18 mouse cellular contexts compared by ENCODE assay signal in the genomic region with DNA sequence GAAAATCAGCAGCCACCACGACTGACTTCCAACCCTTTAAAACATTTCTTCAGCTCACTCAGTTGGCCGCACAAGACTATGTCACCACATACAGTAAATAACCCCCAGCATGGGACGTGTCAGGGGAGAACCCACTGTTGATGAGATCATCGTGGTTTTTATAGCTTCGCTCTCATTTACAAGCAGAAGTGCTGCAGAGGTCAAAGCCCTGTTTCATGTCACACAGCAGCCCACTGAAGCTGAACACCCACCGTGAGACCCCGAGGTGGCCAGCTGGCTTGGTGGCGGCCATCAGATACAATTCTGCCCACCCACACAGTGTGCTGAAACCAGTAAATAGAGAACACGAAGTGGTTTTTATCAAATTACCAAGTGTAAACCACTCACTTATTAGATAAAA.
DNase-seq lines count a peak whose midpoint lies in the region; ATAC-seq and TF ChIP-seq lines count a peak whose summit lies in the region.
"Had no signal": no experiment of that assay in that cellular context is flagged by ENCODE, and none has a peak within 500 bp of the region (broad histone marks: within the 10 kb centered on the region; RNA-seq: fewer than 3 reads in every experiment).

No protein-coding gene starts in this region.

- H3K9ac ChIP-seq in intestine, embryonic 14.5 days (ENCODE audit: low read length) = no peak overlapping the region
- H3K9ac ChIP-seq in intestine, postnatal 0 days (ENCODE audit: low read depth, low read length) = no peak overlapping the region
- H3K9ac ChIP-seq in neural tube, embryonic 13.5 days = no peak overlapping the region
- H3K9ac ChIP-seq in stomach, embryonic 15.5 days = no peak overlapping the region
- H3K9ac ChIP-seq: forebrain, embryonic 15.5 days; liver, embryonic 14.5 days; midbrain, embryonic 13.5 days had no signal

- no peaks in the 10 kb centered on the region for H3K9me3 ChIP-seq in intestine, embryonic 14.5 days (ENCODE audit: control insufficient read depth, low read length)
- H3K9me3 ChIP-seq in intestine, postnatal 0 days (ENCODE audit: control insufficient read depth) = no peaks in the 10 kb centered on the region
- no peaks in the 10 kb centered on the region for H3K9me3 ChIP-seq in neural tube, embryonic 13.5 days
- H3K9me3 ChIP-seq in embryonic facial prominence, embryonic 10.5 days = no peaks in the 10 kb centered on the region
- H3K9me3 ChIP-seq in stomach, embryonic 15.5 days = no peaks in the 10 kb centered on the region
- H3K9me3 ChIP-seq: forebrain, embryonic 15.5 days; midbrain, embryonic 13.5 days had no signal

- peak; percentile 74; the same call in 1 of the 2 replicates for ATAC-seq in intestine, embryonic 14.5 days (replicated peaks; ENCODE audit: low FRiP score, low TSS enrichment, low read depth)
- ATAC-seq in intestine, postnatal 0 days = no peak
- peak; percentile 43; the same call in 1 of the 2 replicates for ATAC-seq in neural tube, embryonic 13.5 days (ENCODE audit: low read depth)
- peak; percentile 35; the same call in 1 of the 2 replicates for ATAC-seq in stomach, embryonic 15.5 days (ENCODE audit: insufficient read depth, low FRiP score, low read depth)
- ATAC-seq: forebrain, embryonic 15.5 days; midbrain, embryonic 13.5 days had no signal

- no peaks in the 10 kb centered on the region for H3K36me3 ChIP-seq in intestine, embryonic 14.5 days (ENCODE audit: control insufficient read depth, insufficient read depth, low read length)
- H3K36me3 ChIP-seq in intestine, postnatal 0 days (ENCODE audit: control insufficient read depth, insufficient read depth) = no peaks in the 10 kb centered on the region
- no peaks in the 10 kb centered on the region for H3K36me3 ChIP-seq in neural tube, embryonic 13.5 days
- no peaks in the 10 kb centered on the region for H3K36me3 ChIP-seq in embryonic facial prominence, embryonic 10.5 days (replicated peaks)
- H3K36me3 ChIP-seq in stomach, embryonic 15.5 days = no peaks in the 10 kb centered on the region
- H3K36me3 ChIP-seq: forebrain, embryonic 15.5 days; G1E; midbrain, embryonic 13.5 days had no signal

- H3K27ac ChIP-seq in intestine, embryonic 14.5 days (ENCODE audit: low read depth) = no peak overlapping the region
- H3K27ac ChIP-seq in intestine, postnatal 0 days (ENCODE audit: low read depth, low read length) = no peak overlapping the region
- no peak overlapping the region for H3K27ac ChIP-seq in neural tube, embryonic 13.5 days (replicated peaks)
- no peak overlapping the region for H3K27ac ChIP-seq in embryonic facial prominence, embryonic 10.5 days (replicated peaks)
- no peak overlapping the region for H3K27ac ChIP-seq in stomach, embryonic 15.5 days
- H3K27ac ChIP-seq: forebrain, embryonic 15.5 days; liver, embryonic 14.5 days; midbrain, embryonic 13.5 days had no signal

- 27% methylated on average over 9 of the region's 9 CpGs for WGBS in intestine, embryonic 14.5 days
- 47% methylated on average over 9 of the region's 9 CpGs for WGBS in intestine, postnatal 0 days
- 47% methylated on average over 9 of the region's 9 CpGs for WGBS in neural tube, embryonic 13.5 days
- 76% methylated on average over 9 of the region's 9 CpGs for WGBS in embryonic facial prominence, embryonic 10.5 days
- WGBS in stomach, embryonic 15.5 days = 39% methylated on average over 9 of the region's 9 CpGs

- DNase-seq in intestine, embryonic 14.5 days (ENCODE audit: low spot score) = peak; percentile 60
- DNase-seq in neural tube, embryonic 10.5 days (ENCODE audit: extremely low spot score, low spot score) = no peak
- DNase-seq in embryonic facial prominence, embryonic 10.5 days (ENCODE audit: low spot score) = peak; percentile 19
- DNase-seq in natural killer cell, adult 2 months (ENCODE audit: low spot score in 2 of 2) = no peak
- DNase-seq in urinary bladder, postnatal 25 days (ENCODE audit: low spot score) = no peak
- DNase-seq: adrenal gland, adult 2 months; cerebellum, adult 18-20 months; gastrocnemius, postnatal 10 days; kidney, postnatal 10 days had no signal

- TF ChIP-seq CTCF in intestine, postnatal 0 days (IDR thresholded peaks at IDR 0.05; ENCODE audit: low read depth) = no peak

- H3K4me2 ChIP-seq in intestine, embryonic 14.5 days (ENCODE audit: low read length) = no peak overlapping the region
- H3K4me2 ChIP-seq in intestine, postnatal 0 days (replicated peaks; ENCODE audit: low read depth) = no peak overlapping the region
- no peak overlapping the region for H3K4me2 ChIP-seq in neural tube, embryonic 13.5 days
- H3K4me2 ChIP-seq in stomach, embryonic 15.5 days = no peak overlapping the region
- H3K4me2 ChIP-seq: forebrain, embryonic 15.5 days; heart, embryonic 11.5 days; midbrain, embryonic 13.5 days had no signal

- no peak overlapping the region for H3K4me3 ChIP-seq in intestine, embryonic 14.5 days (ENCODE audit: low read depth, low read length)
- no peak overlapping the region for H3K4me3 ChIP-seq in intestine, postnatal 0 days (ENCODE audit: low read depth, low read length)
- H3K4me3 ChIP-seq in neural tube, embryonic 13.5 days = no peak overlapping the region
- no peak overlapping the region for H3K4me3 ChIP-seq in embryonic facial prominence, embryonic 10.5 days
- no peak overlapping the region for H3K4me3 ChIP-seq in stomach, embryonic 15.5 days (replicated peaks)
- H3K4me3 ChIP-seq: erythroblast, embryonic 14.5 days; forebrain, embryonic 15.5 days; midbrain, embryonic 13.5 days had no signal

- H3K4me1 ChIP-seq in intestine, embryonic 14.5 days (replicated peaks; ENCODE audit: control insufficient read depth, insufficient read depth, low read length) = peaks cover 11% of the 10 kb centered on the region; the same call in 1 of the 2 replicates
- no peaks in the 10 kb centered on the region for H3K4me1 ChIP-seq in intestine, postnatal 0 days (replicated peaks; ENCODE audit: control insufficient read depth, insufficient read depth, low read length)
- H3K4me1 ChIP-seq in neural tube, embryonic 13.5 days (replicated peaks) = no peaks in the 10 kb centered on the region
- no peaks in the 10 kb centered on the region for H3K4me1 ChIP-seq in embryonic facial prominence, embryonic 10.5 days
- H3K4me1 ChIP-seq in stomach, embryonic 15.5 days = peaks cover 8% of the 10 kb centered on the region; the same call in 1 of the 2 replicates
- H3K4me1 ChIP-seq: forebrain, embryonic 15.5 days; midbrain, embryonic 13.5 days had no signal

- H3K27me3 ChIP-seq in intestine, embryonic 14.5 days (replicated peaks; ENCODE audit: control insufficient read depth, insufficient read depth, low read length) = no peaks in the 10 kb centered on the region
- no peaks in the 10 kb centered on the region for H3K27me3 ChIP-seq in intestine, postnatal 0 days (replicated peaks; ENCODE audit: control insufficient read depth, insufficient read depth, low read length)
- H3K27me3 ChIP-seq in neural tube, embryonic 13.5 days = no peaks in the 10 kb centered on the region
- H3K27me3 ChIP-seq in embryonic facial prominence, embryonic 10.5 days (replicated peaks; ENCODE audit: low read depth, poor library complexity, severe bottlenecking) = no peaks in the 10 kb centered on the region
- no peaks in the 10 kb centered on the region for H3K27me3 ChIP-seq in stomach, embryonic 15.5 days (replicated peaks)
- H3K27me3 ChIP-seq: forebrain, embryonic 15.5 days; midbrain, embryonic 13.5 days had no signal

Comparison
In these comparisons a context has a peak if more than half of its experiments do, and no peak if none do; other contexts are left out.
1. DNase-seq: peak in intestine, embryonic 14.5 days (single experiment) and embryonic facial prominence, embryonic 10.5 days (single experiment); none in neural tube, embryonic 10.5 days (single experiment), natural killer cell, adult 2 months (0 of 2) and urinary bladder, postnatal 25 days (single experiment).